Mouse (Mus musculus) liver (tissue): ENCODE measurements at regions not wholly inside any gene's neighbourhood (a gene's known extent, or its start where the extent isn't known, plus 50 kb on each side); places are given as distances from the start of the nearest gene placed in this dataset.

Source experiments
- DNase-seq: peaks from one replicate; pipeline ENCODE4 v3.0.0-alpha.2; 2020; ENCODE audit warnings: mixed read lengths

DNA sequence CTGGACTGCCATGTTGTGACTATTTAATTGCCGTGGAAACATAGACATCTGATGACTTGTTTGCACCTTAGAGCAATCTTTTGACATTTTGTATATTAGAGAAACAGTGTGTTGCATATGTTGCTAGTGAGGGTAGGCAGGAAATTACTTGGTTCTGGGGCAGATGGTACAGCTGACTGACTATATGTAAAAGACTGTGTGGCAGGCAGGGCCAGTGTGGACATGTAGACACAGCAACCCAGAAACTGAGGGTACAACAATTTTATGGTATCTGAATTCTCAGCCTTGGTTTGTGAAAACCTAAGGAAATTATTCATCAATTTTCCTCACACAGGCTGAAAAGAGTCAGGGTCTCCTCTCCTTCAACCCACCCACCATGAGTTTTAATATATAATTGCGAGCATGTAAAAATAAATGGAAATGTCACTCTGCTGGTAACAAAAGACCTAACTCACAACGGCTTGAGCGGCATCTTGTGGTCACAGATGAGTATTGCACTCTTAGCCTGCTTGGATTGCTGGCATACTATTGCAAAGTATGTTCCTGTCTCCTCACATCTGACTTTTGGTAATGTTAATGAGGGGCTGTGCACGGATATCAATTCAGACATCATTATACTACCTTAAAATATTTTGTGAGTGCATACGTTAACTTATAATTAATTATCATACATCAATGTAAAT is 329.8 kb downstream of the Psat1 start:
- peak; percentile 43 for DNase-seq

- DNase-seq, result no peak
These were observed 332.2 kb downstream of the Psat1 start for GRCm38 (mm10) chr19:15614648-15615561.

GRCm38 (mm10) chr19:15611137-15611758 is 335.9 kb downstream of the Psat1 start:
- DNase-seq, result no peak

DNA sequence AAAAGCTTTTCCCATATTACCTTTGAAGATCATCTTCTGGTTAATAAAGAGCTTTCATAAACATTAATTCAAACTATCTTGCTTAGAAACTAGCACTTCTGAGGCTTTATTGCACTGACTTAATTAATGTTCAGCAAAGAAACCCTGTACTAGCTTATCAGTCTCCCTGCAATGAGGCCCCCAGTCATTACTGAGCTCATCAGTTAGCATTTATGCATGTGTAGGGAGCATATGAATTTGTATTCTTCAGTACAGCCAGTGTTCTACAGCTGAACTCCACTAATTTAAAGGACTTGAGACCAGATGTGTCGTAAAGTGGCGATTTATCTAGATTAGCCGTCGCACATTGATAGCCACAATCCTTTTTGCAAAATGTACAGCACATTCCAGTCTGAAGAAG is 340.7 kb downstream of the Psat1 start:
- no peak for DNase-seq

DNA sequence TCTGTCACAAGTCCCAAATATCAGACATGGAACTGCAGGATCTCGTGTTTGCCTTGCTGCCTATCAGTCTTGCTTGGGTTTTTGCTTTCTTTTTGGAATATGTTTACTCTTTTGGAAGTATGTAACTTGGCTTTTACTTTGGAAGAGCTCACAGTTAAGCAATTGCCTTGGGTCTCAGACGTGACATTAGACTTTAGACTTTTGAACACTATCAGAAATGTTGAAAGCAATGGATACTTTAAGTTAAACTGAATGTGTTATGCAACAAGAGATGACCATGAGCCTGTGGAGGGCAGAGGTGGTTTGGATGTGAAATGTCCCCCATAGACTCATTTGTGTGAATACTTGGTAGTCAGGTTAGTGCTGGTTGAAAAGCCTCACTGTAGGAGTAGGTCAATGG is 354.3 kb downstream of the Psat1 start:
- no peak for DNase-seq

DNA sequence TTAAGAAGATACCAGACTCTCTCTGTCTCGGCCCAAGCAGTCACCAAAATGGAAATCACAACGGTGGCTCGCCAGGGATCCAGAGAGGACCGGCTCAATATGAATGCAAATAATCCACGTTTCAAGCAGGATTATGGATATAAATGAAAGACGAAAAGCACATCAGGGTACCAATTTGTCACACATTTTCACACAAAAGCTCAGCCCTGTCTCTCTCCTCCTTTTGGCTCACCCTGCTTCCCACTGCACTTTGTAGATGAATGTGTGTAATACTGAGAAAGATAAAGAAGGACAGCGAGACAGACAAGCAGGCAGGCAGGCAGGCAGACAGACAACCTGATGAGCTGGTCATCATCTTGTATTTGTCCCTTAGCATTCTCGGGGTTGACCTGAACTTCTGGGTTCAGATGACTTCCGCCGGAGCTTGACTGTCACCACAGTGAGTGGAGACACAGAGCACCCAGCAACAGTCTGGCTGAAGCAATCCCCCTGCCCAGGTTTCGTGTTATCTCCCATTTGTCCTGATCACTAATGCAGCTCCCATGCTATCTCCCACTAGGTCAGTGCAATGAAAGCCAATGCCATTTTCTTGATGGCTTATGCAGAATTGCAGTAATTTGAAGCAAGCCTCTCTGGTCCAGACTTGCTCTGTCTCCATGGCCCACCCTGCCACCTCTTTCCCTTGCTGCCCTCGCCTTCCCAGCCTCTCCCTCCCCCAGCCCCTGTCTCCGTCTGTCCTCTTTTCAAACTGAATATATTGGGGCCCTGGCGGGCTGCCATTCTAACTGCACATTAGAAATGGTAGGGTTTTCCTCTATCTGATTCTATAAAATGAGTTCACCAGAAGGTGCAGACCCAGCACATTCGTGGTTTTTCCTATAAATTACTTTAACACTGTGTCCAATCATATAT is 363.1 kb downstream of the Psat1 start:
- no peak for DNase-seq

GRCm38 (mm10) chr19:15583106-15583781 is 363.9 kb downstream of the Psat1 start:
- no peak for DNase-seq

- no peak for DNase-seq
These were observed 375.9 kb downstream of the Psat1 start for GRCm38 (mm10) chr19:15571204-15571603.

DNA sequence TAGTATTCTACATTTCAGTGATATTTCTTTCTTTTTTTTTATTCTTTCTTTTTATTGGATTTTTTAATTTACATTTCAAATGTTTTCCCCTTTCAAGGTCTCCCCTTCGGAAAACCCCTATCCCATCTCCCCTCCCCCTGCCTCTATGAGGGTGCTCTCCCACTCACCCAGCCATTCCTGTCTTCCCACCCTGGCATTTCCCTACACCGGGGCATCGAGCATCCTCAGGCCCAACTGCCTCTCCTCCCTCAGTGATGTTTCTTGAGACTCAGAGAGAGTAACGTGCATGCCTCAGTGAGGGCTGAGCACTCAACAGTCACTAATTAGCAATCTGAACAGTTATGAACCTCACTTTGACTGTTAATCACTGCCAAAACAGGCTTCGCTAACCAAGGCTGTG is 385.6 kb downstream of the Psat1 start:
- DNase-seq, result no peak

DNA sequence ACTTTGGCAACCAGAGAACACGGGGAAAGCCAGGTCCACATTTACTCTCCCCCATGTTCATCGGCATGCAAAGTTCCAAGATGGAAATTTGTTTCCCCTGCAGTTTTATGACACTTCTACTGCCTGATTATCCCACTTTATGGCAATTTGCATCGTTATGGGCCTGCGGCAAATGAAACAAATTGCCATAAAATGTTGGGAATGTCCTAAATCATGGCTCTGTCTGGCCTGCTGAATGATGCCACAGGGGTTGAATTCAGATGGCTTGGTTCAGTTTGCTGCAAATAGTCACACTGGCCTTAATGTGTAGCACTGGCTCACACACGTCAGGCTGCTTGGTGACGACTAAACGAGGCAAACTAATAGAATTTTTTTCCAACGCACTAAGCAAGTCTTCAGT is 393.2 kb downstream of the Psat1 start:
- DNase-seq, result no peak

GRCm38 (mm10) chr19:15517853-15518252 is 429.3 kb downstream of the Psat1 start:
- DNase-seq, result no peak

DNA sequence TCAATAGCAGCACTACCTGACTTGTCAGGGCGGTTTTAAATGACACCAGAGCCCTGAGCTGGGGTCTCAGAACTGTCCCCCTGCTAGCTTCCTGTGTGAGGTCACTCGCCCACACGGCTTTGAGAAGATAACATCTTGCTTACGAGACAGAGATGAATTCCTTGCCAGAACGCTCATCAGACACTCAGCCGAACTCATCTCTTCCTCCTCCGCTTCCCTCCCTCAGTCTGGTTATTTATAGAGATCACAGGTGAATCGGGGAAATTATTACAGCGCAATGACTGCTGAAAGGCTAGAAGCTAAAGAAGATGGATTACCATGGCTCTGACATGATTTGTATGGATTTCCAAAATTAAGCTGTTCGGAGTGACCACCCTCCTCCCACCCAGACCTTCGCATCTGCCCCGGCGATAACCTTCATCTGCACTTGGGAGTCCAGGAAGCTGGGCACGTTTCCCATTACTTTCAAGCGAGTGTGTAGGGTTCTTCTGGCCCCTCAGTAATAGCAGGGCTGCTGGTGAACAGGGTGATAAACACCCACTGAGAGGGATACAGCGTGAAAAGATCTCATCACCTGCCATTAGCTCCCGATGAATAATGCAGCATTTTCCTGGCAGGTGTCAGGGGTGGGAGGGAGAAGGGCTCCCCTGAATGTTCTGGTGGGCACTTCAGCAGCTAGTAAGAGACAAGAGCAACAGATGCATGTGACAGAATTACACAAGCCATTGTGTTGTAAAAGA is 430.4 kb downstream of the Psat1 start:
- no peak for DNase-seq

DNA sequence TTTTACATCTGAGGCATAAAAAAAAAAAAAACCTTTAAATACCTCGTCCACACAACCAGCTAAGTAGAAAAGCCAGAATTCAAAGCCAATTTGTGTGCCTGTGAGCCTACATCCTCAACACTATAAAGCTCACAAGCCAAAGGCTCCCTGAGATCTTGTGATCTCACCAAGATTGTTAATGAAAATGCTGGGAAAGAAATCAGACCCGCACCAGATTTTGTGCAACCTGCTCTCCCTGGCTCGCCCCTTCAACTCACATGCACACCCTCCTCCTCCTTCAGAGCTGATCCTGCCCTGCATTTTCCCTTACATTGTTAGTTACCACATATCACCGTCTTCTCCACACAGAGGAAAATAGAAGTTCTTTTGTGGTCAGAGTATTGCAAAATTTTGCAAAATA is 433.9 kb downstream of the Psat1 start:
- no peak for DNase-seq

- no peak for DNase-seq
These were observed 436.7 kb downstream of the Psat1 start for GRCm38 (mm10) chr19:15510395-15510794.

DNA sequence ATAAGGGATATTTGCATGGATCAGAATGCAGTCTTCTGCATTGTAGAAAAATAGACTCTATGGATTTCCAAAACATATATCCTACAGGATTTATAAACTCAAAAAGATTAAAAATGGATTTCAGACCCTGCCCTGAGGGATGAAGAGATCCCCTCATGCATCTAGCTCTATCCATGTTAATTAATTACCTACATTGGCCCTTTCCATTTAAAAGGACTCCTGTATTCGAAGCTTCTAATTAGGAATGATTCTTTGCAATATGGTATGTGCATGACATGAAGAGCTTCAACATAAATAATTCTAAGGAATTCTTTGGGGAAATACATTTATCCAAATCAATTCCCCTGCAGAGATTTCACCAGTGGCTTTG is 444.2 kb downstream of the Psat1 start:
- DNase-seq, result no peak

GRCm38 (mm10) chr19:15502315-15502984 is 444.7 kb downstream of the Psat1 start:
- DNase-seq, result no peak

- no peak for DNase-seq
These were observed 451.6 kb downstream of the Psat1 start for GRCm38 (mm10) chr19:15495532-15495931.

DNA sequence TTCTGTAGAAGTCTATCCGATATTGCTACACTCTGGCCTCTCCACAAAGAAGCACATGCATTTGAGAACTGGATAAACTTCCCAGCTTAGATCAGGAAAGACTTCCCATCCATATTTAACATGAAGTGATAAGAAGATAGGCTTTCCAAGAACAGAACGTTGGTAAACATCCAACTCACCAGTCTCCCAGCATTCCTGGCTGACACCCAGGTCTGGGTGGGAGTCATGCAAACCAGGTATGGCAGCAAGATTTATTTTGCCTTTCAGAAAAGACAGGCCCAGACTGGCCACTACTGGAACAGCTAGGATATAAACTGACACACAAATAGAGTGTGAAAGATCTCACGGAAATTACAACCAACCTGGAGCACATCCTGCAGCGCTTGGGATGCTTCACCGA is 459.6 kb downstream of the Psat1 start:
- no peak for DNase-seq

DNA sequence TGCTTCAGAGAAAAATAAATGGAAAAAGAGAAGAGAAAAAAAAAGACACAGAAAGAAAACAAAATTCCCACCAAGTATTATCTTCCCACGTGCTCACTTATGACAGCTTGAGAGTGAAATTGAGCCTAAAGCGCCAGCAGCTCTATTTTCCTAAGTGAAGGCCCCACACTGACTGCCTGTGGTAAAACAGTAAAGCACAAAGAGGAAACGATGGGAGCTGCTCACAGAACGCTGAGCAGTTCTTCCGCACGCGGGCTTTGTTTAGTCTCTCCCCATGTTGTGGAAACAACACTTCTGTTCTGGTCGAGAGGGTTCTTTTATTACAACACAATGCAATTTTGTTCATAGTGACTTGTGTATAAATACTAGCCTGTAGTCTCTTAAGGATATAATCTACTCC is 465.5 kb downstream of the Psat1 start:
- no peak for DNase-seq

- DNase-seq, result no peak
These were observed 477.6 kb downstream of the Psat1 start for GRCm38 (mm10) chr19:15469541-15469940.

DNA sequence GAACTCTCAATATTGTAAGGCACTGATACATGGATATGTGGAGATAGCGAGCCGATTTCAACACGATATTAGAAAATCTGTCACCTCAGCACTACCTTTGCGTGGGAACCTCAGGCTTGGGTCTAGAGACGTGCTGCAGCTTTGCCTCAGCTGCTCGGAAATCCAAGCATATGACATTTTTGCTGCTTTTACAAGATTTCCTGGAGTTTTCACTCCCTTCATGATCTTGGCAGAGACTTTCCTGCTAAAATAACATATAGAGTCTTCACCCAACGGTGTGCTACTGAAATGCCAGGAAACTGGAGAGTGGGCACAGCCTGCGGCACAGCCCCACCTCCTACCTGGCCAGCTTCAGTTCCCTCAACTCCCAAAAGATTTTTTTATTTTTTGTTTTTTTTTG is 480.4 kb downstream of the Psat1 start:
- no peak for DNase-seq
